Mouse (Mus musculus) mammary gland, adult 2 months (tissue): ENCODE measurements around the gene Dlx5. TPM values are rescaled to one million over a fixed set of nuclear protein-coding genes. Genes with fewer than 3 reads are reported as not detected.

Experiments
- polyA plus RNA-seq: library from polyadenylated mRNA; depleted of rRNA; stranded (reverse); fragments of >200 nt; gene quantifications from 2 replicates; pipeline ENCODE4 v1.2.3, GENCODE M21; 2012; ENCODE audit warnings: low replicate concordance; rRNA removed

Dlx5 gene
- polyA plus RNA-seq = 0.30 and 0.42 TPM in 2 replicates

DNA sequence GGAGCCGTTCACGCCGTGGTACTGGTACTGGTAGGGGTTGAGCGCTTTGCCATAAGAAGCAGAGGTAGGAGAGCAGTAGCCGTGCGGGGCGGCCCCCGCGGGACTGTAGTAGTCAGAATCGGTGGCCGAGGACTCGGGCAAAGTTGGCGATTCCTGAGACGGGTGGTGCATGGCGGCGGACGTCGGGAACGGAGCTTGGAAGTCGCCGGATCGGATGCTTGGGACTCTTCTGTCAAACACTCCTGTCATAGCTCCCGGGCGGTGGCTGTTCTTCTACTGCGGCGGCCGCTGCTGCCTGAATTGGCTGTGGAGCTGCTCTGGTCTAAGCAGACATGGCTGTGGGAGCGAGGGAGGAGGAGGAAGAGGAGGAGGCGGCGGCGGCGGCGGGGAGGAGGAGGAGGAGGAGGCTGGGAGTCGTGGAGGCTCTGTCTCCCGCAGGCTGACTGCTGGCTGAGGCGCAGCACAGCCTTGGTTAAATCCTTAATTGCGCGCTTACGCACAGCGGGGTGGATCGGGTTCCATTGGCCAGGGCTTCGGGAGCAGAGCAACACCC, at the start of gene Dlx5:
Dlx5 (minus strand) TSS at position 448 of the 553 bp plus-strand sequence.

GRCm38 (mm10) chr6:6863160-6863870, 18.6 kb downstream of the Dlx5 start, which contains the start of gene Dlx6:
Gene Dlx6 (plus strand): TSS chr6:6863334.

Other genes starting within 250 kb of the Dlx5 start
- not detected in 2 replicates for gene Dlx6, start 18.8 kb downstream of the Dlx5 start, polyA plus RNA-seq
- 0.17 and 0.65 TPM in 2 replicates for gene Sdhaf3, start 73.9 kb upstream of the Dlx5 start, polyA plus RNA-seq